Comparison of ENCODE assay signal across 29 mouse cellular contexts in the genomic region with DNA sequence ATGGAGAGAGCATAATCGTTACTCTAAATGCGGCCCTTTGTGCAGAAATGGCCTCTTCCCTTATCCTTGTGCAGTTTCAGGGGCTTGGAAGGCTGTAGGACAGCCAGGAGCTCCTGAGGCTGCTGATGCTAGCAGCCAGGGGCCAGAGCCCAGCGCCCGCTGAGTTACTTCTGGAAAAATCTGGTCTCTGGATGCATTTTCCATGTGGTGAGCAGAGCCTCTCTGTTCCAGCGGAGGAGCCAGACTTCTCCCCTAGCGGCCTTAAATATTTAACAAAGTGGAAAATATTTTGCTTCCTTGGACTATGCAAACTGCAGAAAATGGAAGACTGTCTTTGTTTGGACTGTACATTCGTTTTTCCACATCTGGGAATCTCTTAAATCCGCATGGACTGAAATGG.
DNase-seq lines count a peak whose midpoint lies in the region; ATAC-seq lines count a peak whose summit lies in the region.
"Had no signal": no experiment of that assay in that cellular context is flagged by ENCODE, and none has a peak within 500 bp of the region (broad histone marks: within the 10 kb centered on the region; RNA-seq: fewer than 3 reads in every experiment).

No protein-coding gene starts in this region.

- no peak overlapping the region for H3K4me3 ChIP-seq in embryonic facial prominence, embryonic 14.5 days (ENCODE audit: low read depth, low read length)
- H3K4me3 ChIP-seq in limb, embryonic 15.5 days, result no peak overlapping the region
- H3K4me3 ChIP-seq in kidney, embryonic 15.5 days (replicated peaks), result no peak overlapping the region
- H3K4me3 ChIP-seq: embryonic facial prominence, embryonic 12.5 days; forebrain, embryonic 13.5 days; hindbrain, embryonic 13.5 days; myocyte; neural tube, embryonic 12.5 days had no signal

- intact Hi-C loops in left cerebral cortex, postnatal 36 days (cut with DNase I), result no loop called here

- no peak for ATAC-seq in embryonic facial prominence, embryonic 14.5 days (ENCODE audit: low read depth)
- peak; percentile 80; the same call in 1 of the 2 replicates for ATAC-seq in limb, embryonic 15.5 days (ENCODE audit: insufficient number of reproducible peaks, low FRiP score, low TSS enrichment, low read depth)
- ATAC-seq in kidney, embryonic 15.5 days (replicated peaks; ENCODE audit: low FRiP score), result no peak
- ATAC-seq: activated CD4-positive, CD25-positive, alpha-beta regulatory T cell, adult 4 months; forebrain, embryonic 13.5 days; intestine, embryonic 16.5 days had no signal

- peak overlapping the region; percentile 19; the same call in 1 of the 2 replicates for H3K27ac ChIP-seq in embryonic facial prominence, embryonic 14.5 days (replicated peaks; ENCODE audit: low read depth, low read length)
- peak overlapping the region; percentile 65 for H3K27ac ChIP-seq in limb, embryonic 15.5 days
- no peak overlapping the region for H3K27ac ChIP-seq in kidney, embryonic 15.5 days
- H3K27ac ChIP-seq: embryonic facial prominence, embryonic 12.5 days; forebrain, embryonic 13.5 days; hindbrain, embryonic 13.5 days; liver, embryonic 14.5 days; neural tube, embryonic 12.5 days had no signal

- no peaks in the 10 kb centered on the region for H3K4me1 ChIP-seq in embryonic facial prominence, embryonic 14.5 days (ENCODE audit: control insufficient read depth, insufficient read depth, low read length)
- no peaks in the 10 kb centered on the region; the same call in 1 of the 2 replicates for H3K4me1 ChIP-seq in limb, embryonic 15.5 days
- H3K4me1 ChIP-seq in kidney, embryonic 15.5 days, result no peaks in the 10 kb centered on the region
- H3K4me1 ChIP-seq: embryonic facial prominence, embryonic 12.5 days; forebrain, embryonic 13.5 days; hindbrain, embryonic 13.5 days; neural tube, embryonic 12.5 days had no signal

- peak; percentile 12 for DNase-seq in R1 (ENCODE audit: low read depth, low spot score)
- peak; percentile 34 for DNase-seq in embryonic facial prominence, embryonic 14.5 days (ENCODE audit: low spot score)
- DNase-seq in gastrocnemius, postnatal 10 days, result peak; percentile 31
- DNase-seq in left cerebral cortex, postnatal 36 days (ENCODE audit: low spot score in 2 of 2), result no peak
- DNase-seq: adrenal gland, adult 2 months; adrenal gland, postnatal 36 days; B cell, adult 2 months; cerebellum, adult 8-10 months; cerebellum, postnatal 25 days; heart, adult 18-20 months; heart, postnatal 36 days; kidney, adult 8-10 months; kidney, postnatal 10 days; liver; lung, adult 2 months; right cerebral cortex, postnatal 4 days; thymus, postnatal 4 days had no signal

- no peaks in the 10 kb centered on the region for H3K9me3 ChIP-seq in embryonic facial prominence, embryonic 14.5 days (ENCODE audit: control insufficient read depth, low read length)
- H3K9me3 ChIP-seq in limb, embryonic 15.5 days, result no peaks in the 10 kb centered on the region
- H3K9me3 ChIP-seq in kidney, embryonic 15.5 days (replicated peaks), result no peaks in the 10 kb centered on the region
- H3K9me3 ChIP-seq: embryonic facial prominence, embryonic 12.5 days; forebrain, embryonic 13.5 days; hindbrain, embryonic 13.5 days; neural tube, embryonic 12.5 days had no signal

- 73% methylated on average over 8 of the region's 8 CpGs for WGBS in embryonic facial prominence, embryonic 14.5 days
- WGBS in limb, embryonic 15.5 days, result 67% methylated on average over 8 of the region's 8 CpGs
- 87% methylated on average over 8 of the region's 8 CpGs for WGBS in kidney, embryonic 15.5 days

- H3K27me3 ChIP-seq in embryonic facial prominence, embryonic 14.5 days (replicated peaks; ENCODE audit: control insufficient read depth, insufficient read depth, low read length), result 0 out of 2 replicates have a peak, but pooled peaks cover 3% of the 10 kb centered on the region
- no peaks in the 10 kb centered on the region for H3K27me3 ChIP-seq in limb, embryonic 15.5 days
- no peaks in the 10 kb centered on the region for H3K27me3 ChIP-seq in kidney, embryonic 15.5 days
- H3K27me3 ChIP-seq: embryonic facial prominence, embryonic 12.5 days; forebrain, embryonic 13.5 days; hindbrain, embryonic 13.5 days; neural tube, embryonic 12.5 days had no signal

- no peak overlapping the region for H3K9ac ChIP-seq in embryonic facial prominence, embryonic 14.5 days (ENCODE audit: low read depth, low read length)
- H3K9ac ChIP-seq in limb, embryonic 15.5 days, result no peak overlapping the region
- no peak overlapping the region for H3K9ac ChIP-seq in kidney, embryonic 15.5 days
- H3K9ac ChIP-seq: embryonic facial prominence, embryonic 12.5 days; forebrain, embryonic 13.5 days; hindbrain, embryonic 13.5 days; liver, embryonic 14.5 days; neural tube, embryonic 12.5 days had no signal

- no peaks in the 10 kb centered on the region for H3K36me3 ChIP-seq in embryonic facial prominence, embryonic 14.5 days (ENCODE audit: control insufficient read depth, insufficient read depth, low read length)
- no peaks in the 10 kb centered on the region for H3K36me3 ChIP-seq in limb, embryonic 15.5 days
- H3K36me3 ChIP-seq in kidney, embryonic 15.5 days, result no peaks in the 10 kb centered on the region
- H3K36me3 ChIP-seq: embryonic facial prominence, embryonic 12.5 days; hindbrain, embryonic 13.5 days; neural tube, embryonic 12.5 days had no signal

- H3K4me2 ChIP-seq in embryonic facial prominence, embryonic 14.5 days (ENCODE audit: low read depth, low read length), result no peak overlapping the region
- H3K4me2 ChIP-seq in limb, embryonic 15.5 days, result no peak overlapping the region
- no peak overlapping the region for H3K4me2 ChIP-seq in kidney, embryonic 15.5 days
- H3K4me2 ChIP-seq: embryonic facial prominence, embryonic 12.5 days; forebrain, embryonic 13.5 days; heart, embryonic 11.5 days; hindbrain, embryonic 13.5 days; midbrain, embryonic 11.5 days; neural tube, embryonic 12.5 days had no signal

Comparison
In these comparisons a context has a peak if more than half of its experiments do, and no peak if none do; other contexts are left out.
1. DNase-seq: peak in R1 (single experiment), embryonic facial prominence, embryonic 14.5 days (single experiment) and gastrocnemius, postnatal 10 days (single experiment); none in left cerebral cortex, postnatal 36 days (0 of 2).